Mouse (Mus musculus): ENCODE results near the gene Zfp580.
"Not testable (repeated sequence)": the region's sequence is repeated elsewhere in the genome, so short reads cannot be mapped to it uniquely, and the experiment has no call there.

Gene Zfp580

GRCm38 (mm10) chr7:5064886-5065285, 13.5 kb downstream of the Zfp580 start:
- DNase-seq (ENCODE audit: low spot score) = no peak

- DNase-seq (ENCODE audit: low spot score) = no peak
Measured at GRCm38 (mm10) chr7:5073586-5073985, 22.2 kb downstream of the Zfp580 start.

GRCm38 (mm10) chr7:5074984-5075383, 23.6 kb downstream of the Zfp580 start:
- DNase-seq (ENCODE audit: low spot score) = no peak

- no peak for DNase-seq (ENCODE audit: low spot score)
Measured at GRCm38 (mm10) chr7:5076931-5077330, 25.6 kb downstream of the Zfp580 start.

- DNase-seq (ENCODE audit: low spot score) = not testable (repeated sequence)
Measured at GRCm38 (mm10) chr7:5079365-5080009, 28.1 kb downstream of the Zfp580 start.

GRCm38 (mm10) chr7:5080010-5080751, 28.8 kb downstream of the Zfp580 start, which contains the start of gene Epn1:
Gene Epn1, plus strand, starts transcription at chr7:5080235.
- DNase-seq (ENCODE audit: low spot score) = peak; percentile 94

- DNase-seq (ENCODE audit: low spot score) = no peak
Measured at GRCm38 (mm10) chr7:5080815-5081214, 29.5 kb downstream of the Zfp580 start.

- DNase-seq (ENCODE audit: low spot score) = no peak
Measured at GRCm38 (mm10) chr7:5081241-5081640, 29.9 kb downstream of the Zfp580 start.

- DNase-seq (ENCODE audit: low spot score) = no peak
Measured at GRCm38 (mm10) chr7:5081939-5082338, 30.6 kb downstream of the Zfp580 start.

- no peak for DNase-seq (ENCODE audit: low spot score)
Measured at GRCm38 (mm10) chr7:5083325-5084105, 32.2 kb downstream of the Zfp580 start.

- DNase-seq (ENCODE audit: low spot score) = no peak
Measured at GRCm38 (mm10) chr7:5085512-5085911, 34.2 kb downstream of the Zfp580 start.

GRCm38 (mm10) chr7:5086921-5087440, 35.6 kb downstream of the Zfp580 start:
- no peak for DNase-seq (ENCODE audit: low spot score)

GRCm38 (mm10) chr7:5087886-5088285, 36.5 kb downstream of the Zfp580 start:
- no peak for DNase-seq (ENCODE audit: low spot score)

- DNase-seq (ENCODE audit: low spot score) = no peak
Measured at GRCm38 (mm10) chr7:5089853-5090252, 38.5 kb downstream of the Zfp580 start.

GRCm38 (mm10) chr7:5091008-5091728, 39.8 kb downstream of the Zfp580 start:
- no peak for DNase-seq (ENCODE audit: low spot score)

GRCm38 (mm10) chr7:5092381-5092780, 41.0 kb downstream of the Zfp580 start:
- no peak for DNase-seq (ENCODE audit: low spot score)

- DNase-seq (ENCODE audit: low spot score) = no peak
Measured at GRCm38 (mm10) chr7:5092831-5093510, 41.6 kb downstream of the Zfp580 start.

- DNase-seq (ENCODE audit: low spot score) = no peak
Measured at GRCm38 (mm10) chr7:5098769-5099168, 47.4 kb downstream of the Zfp580 start.

- no peak for DNase-seq (ENCODE audit: low spot score)
Measured at GRCm38 (mm10) chr7:5099796-5100195, 48.5 kb downstream of the Zfp580 start.

GRCm38 (mm10) chr7:5101066-5101663, 49.8 kb downstream of the Zfp580 start:
- no peak for DNase-seq (ENCODE audit: low spot score)

- DNase-seq (ENCODE audit: low spot score) = no peak
Measured at GRCm38 (mm10) chr7:5102564-5102963, 51.2 kb downstream of the Zfp580 start.
